Mouse (Mus musculus) ES-E14 (cell line): ENCODE measurements at regions not wholly inside any gene's neighbourhood (a gene's known extent, or its start where the extent isn't known, plus 50 kb on each side); places are given as distances from the start of the nearest gene placed in this dataset.

ENCODE experiments used
- DNase-seq: peaks from one replicate; pipeline ENCODE4 v3.0.0-alpha.2; 2013; ENCODE audit warnings: low read depth, low spot score
- H3K27ac ChIP-seq: 2 replicates; pipeline ENCODE4 v1.5.1; 2012; ENCODE audit warnings: low read depth, mild to moderate bottlenecking, low read length, moderate library complexity, mixed read lengths; ENCODE audit not compliant: poor library complexity, insufficient read depth, severe bottlenecking
- H3K36me3 ChIP-seq: 2 replicates; pipeline ENCODE4 v1.6.1; 2012; ENCODE audit warnings: mild to moderate bottlenecking, low read length, moderate library complexity, mixed read lengths; ENCODE audit not compliant: control insufficient read depth, poor library complexity, insufficient read depth, severe bottlenecking
- H3K4me1 ChIP-seq, 2 experiments: fragments of 150-350 bp in 1 of 2; sonication (generic) in 1 of 2; 2 replicates each; pipeline ENCODE4 v1.6.1; 2012; ENCODE audit warnings: low read length in 2 of 2, mild to moderate bottlenecking in 1 of 2, mixed read lengths in 1 of 2; ENCODE audit not compliant: control insufficient read depth in 2 of 2, insufficient read depth in 2 of 2, poor library complexity in 1 of 2
- H3K4me3 ChIP-seq, 2 experiments: fragments of 150-350 bp in 1 of 2; sonication (generic) in 1 of 2; 2 replicates each; pipeline ENCODE4 v1.5.1; 2012; ENCODE audit warnings: low read length in 2 of 2, low read depth in 1 of 2, mild to moderate bottlenecking in 1 of 2, mixed read lengths in 1 of 2; ENCODE audit not compliant: insufficient read depth in 1 of 2, poor library complexity in 1 of 2, severe bottlenecking in 1 of 2
- H3K9ac ChIP-seq: 2 replicates; pipeline ENCODE4 v1.6.1; 2012; ENCODE audit warnings: low read depth, mild to moderate bottlenecking, low read length, mixed read lengths; ENCODE audit not compliant: poor library complexity, insufficient read depth, severe bottlenecking
- H3K9me3 ChIP-seq: fragments of 150-350 bp; sonication (generic); 2 replicates; pipeline ENCODE4 v1.6.1; 2012; ENCODE audit warnings: low read depth, mild to moderate bottlenecking, low read length; ENCODE audit not compliant: control insufficient read depth, insufficient read depth
- CHD2 ChIP-seq: IDR thresholded peaks from 2 replicates; pipeline ENCODE4 v1.6.1; 2014; ENCODE audit warnings: mild to moderate bottlenecking, low read depth, low read length, inconsistent platforms
- HCFC1 ChIP-seq: IDR thresholded peaks from 2 replicates; pipeline ENCODE4 v1.6.1; 2012; ENCODE audit warnings: low read length, inconsistent platforms, borderline replicate concordance; ENCODE audit not compliant: insufficient read depth
- MAFK ChIP-seq: IDR thresholded peaks from 2 replicates; pipeline ENCODE4 v1.6.1; 2014; ENCODE audit warnings: mild to moderate bottlenecking, low read depth, low read length, inconsistent platforms; ENCODE audit not compliant: insufficient read depth
- ZC3H11A ChIP-seq: IDR thresholded peaks from 2 replicates; pipeline ENCODE4 v1.6.1; 2012; ENCODE audit warnings: low read depth, mild to moderate bottlenecking, inconsistent platforms, low read length, borderline replicate concordance
- ZNF384 ChIP-seq: IDR thresholded peaks from 2 replicates; pipeline ENCODE4 v1.6.1; 2012; ENCODE audit warnings: low read depth, low read length, inconsistent platforms
- in situ Hi-C, 2 experiments: fragments of 600-800 bp; cut with MboI; formaldehyde crosslinking; loops; one replicate each; pipeline ENCODE4 v1.15.1; 2025; ENCODE audit warnings: low sequenced_read_pairs in 2 of 2, inconsistent platforms in 1 of 2; ENCODE audit not compliant: unreplicated experiment in 2 of 2

- H3K27ac ChIP-seq: no peak overlapping the region
- no peaks in the 10 kb centered on the region for H3K36me3 ChIP-seq
- H3K9me3 ChIP-seq: no peaks in the 10 kb centered on the region
- H3K4me1 ChIP-seq: no peaks in the 10 kb centered on the region
- no peak overlapping the region for H3K9ac ChIP-seq
- DNase-seq: no peak
- H3K4me3 ChIP-seq: no peak overlapping the region
- TF ChIP-seq ZNF384: no peak
- TF ChIP-seq CHD2: no peak
- no peak for TF ChIP-seq MAFK
- TF ChIP-seq ZC3H11A: no peak
- no peak for TF ChIP-seq HCFC1
- in situ Hi-C loops: no loop called here
These were observed 58.4 kb upstream of the Tmc1 start for GRCm38 (mm10) chr19:21012391-21012790.

GRCm38 (mm10) chr19:21009607-21010006 is 55.6 kb upstream of the Tmc1 start:
- H3K27ac ChIP-seq: no peak overlapping the region
- no peaks in the 10 kb centered on the region for H3K4me1 ChIP-seq
- H3K36me3 ChIP-seq: no peaks in the 10 kb centered on the region
- H3K4me3 ChIP-seq: no peak overlapping the region
- in situ Hi-C loops: no loop called here
- H3K9ac ChIP-seq: no peak overlapping the region
- TF ChIP-seq ZC3H11A (no peak), CHD2 (no peak), HCFC1 (no peak), ZNF384 (no peak), MAFK (no peak)
- no peaks in the 10 kb centered on the region for H3K9me3 ChIP-seq
- no peak for DNase-seq

GRCm38 (mm10) chr19:21004411-21004810 is 50.4 kb upstream of the Tmc1 start:
- TF ChIP-seq ZNF384: no peak
- no peak for TF ChIP-seq MAFK
- TF ChIP-seq ZC3H11A: no peak
- no peak for TF ChIP-seq HCFC1
- TF ChIP-seq CHD2: no peak
- no peak overlapping the region for H3K4me3 ChIP-seq
- in situ Hi-C loops: no loop called here
- H3K9ac ChIP-seq: no peak overlapping the region
- H3K36me3 ChIP-seq: no peaks in the 10 kb centered on the region
- no peaks in the 10 kb centered on the region for H3K9me3 ChIP-seq
- DNase-seq: no peak
- no peaks in the 10 kb centered on the region for H3K4me1 ChIP-seq
- H3K27ac ChIP-seq: no peak overlapping the region
